Mouse (Mus musculus): ENCODE results near the gene Desi2.

- TF ChIP-seq CTCF (IDR thresholded peaks at IDR 0.05; ENCODE audit: low read depth) (no peak), EP300 (IDR thresholded peaks at IDR 0.05; ENCODE audit: low read depth) (no peak)
These were observed 18.6 kb downstream of the Desi2 start for GRCm38 (mm10) chr1:178205701-178206325.
